Mouse (Mus musculus) heart, adult 2 months (tissue): ENCODE results near the gene Epo. TPM values are rescaled to one million over a fixed set of nuclear protein-coding genes. Genes with fewer than 3 reads are reported as not detected.
A peak's percentile ranks its signal among the peaks of the same experiment; 100 is the strongest.

ENCODE experiments used
- DNase-seq, 2 experiments: peaks; one replicate each; pipeline ENCODE4 v3.0.0; 2021
- H3K27ac ChIP-seq: fragments of 200-600 bp; 2 replicates; pipeline ENCODE4 v1.8.1; 2022
- H3K27me3 ChIP-seq: fragments of 200-500 bp; 2 replicates; pipeline ENCODE4 v1.6.1; 2012; ENCODE audit warnings: mild to moderate bottlenecking, low read length, inconsistent platforms, mixed read lengths; ENCODE audit not compliant: control insufficient read depth, insufficient read depth
- H3K36me3 ChIP-seq: fragments of 200-500 bp; 2 replicates; pipeline ENCODE4 v1.6.1; 2012; ENCODE audit warnings: low read length, inconsistent platforms; ENCODE audit not compliant: control insufficient read depth, insufficient read depth
- H3K4me1 ChIP-seq: fragments of 200-500 bp; 2 replicates; pipeline ENCODE4 v1.6.1; 2011; ENCODE audit warnings: low read length; ENCODE audit not compliant: control insufficient read depth, insufficient read depth
- H3K4me3 ChIP-seq: fragments of 200-600 bp; 2 replicates; pipeline ENCODE4 v1.8.1; 2022
- H3K79me2 ChIP-seq: fragments of 200-500 bp; replicated peaks from 2 replicates; pipeline ENCODE4 v1.6.1; 2012; ENCODE audit warnings: mild to moderate bottlenecking, inconsistent platforms, low read length, moderate library complexity, mixed read lengths; ENCODE audit not compliant: control insufficient read depth, insufficient read depth
- H3K9ac ChIP-seq: fragments of 200-500 bp; 2 replicates; pipeline ENCODE4 v1.6.1; 2012; ENCODE audit warnings: low read depth, mild to moderate bottlenecking, control low read depth, inconsistent platforms, low read length, mixed read lengths
- CTCF ChIP-seq: fragments of 200-600 bp; IDR thresholded peaks from 2 replicates; pipeline ENCODE4 v1.8.1; 2022; ENCODE audit warnings: antibody characterized with exemption, mild to moderate bottlenecking, moderate library complexity
- EP300 ChIP-seq: fragments of 200-500 bp; IDR thresholded peaks from 2 replicates; pipeline ENCODE4 v1.6.1; 2011; ENCODE audit warnings: low read depth, low read length, control low read depth; ENCODE audit not compliant: insufficient read depth
- POLR2A ChIP-seq: fragments of 200-500 bp; IDR thresholded peaks from 2 replicates; pipeline ENCODE4 v1.6.1; 2011; ENCODE audit warnings: mild to moderate bottlenecking, low read depth, low read length, control low read depth; ENCODE audit not compliant: insufficient read depth
- WGBS: fragments of 180-500 bp; shearing (Covaris S2); methylation state at CpG from one replicate; pipeline ENCODE4 v1.1.7; 2018; 5-methylcytosine and 5-hydroxymethylcytosine counted together
- intact Hi-C: fragments of 180-260 bp; cut with DNase I; formaldehyde crosslinking; loops from one replicate; pipeline ENCODE4 v1.15.1; 2025
- polyA plus RNA-seq: library from polyadenylated mRNA; depleted of rRNA; stranded (reverse); fragments of >200 nt; gene quantifications from 2 replicates; pipeline ENCODE4 v1.2.3, GENCODE M21; 2012
- total RNA-seq, 2 experiments: library from RNA; stranded (reverse); gene quantifications; 2 replicates each; pipeline ENCODE4 v1.2.3; 2021

Gene Epo
- total and polyA plus RNA-seq, 3 experiments, result not detected

DNA sequence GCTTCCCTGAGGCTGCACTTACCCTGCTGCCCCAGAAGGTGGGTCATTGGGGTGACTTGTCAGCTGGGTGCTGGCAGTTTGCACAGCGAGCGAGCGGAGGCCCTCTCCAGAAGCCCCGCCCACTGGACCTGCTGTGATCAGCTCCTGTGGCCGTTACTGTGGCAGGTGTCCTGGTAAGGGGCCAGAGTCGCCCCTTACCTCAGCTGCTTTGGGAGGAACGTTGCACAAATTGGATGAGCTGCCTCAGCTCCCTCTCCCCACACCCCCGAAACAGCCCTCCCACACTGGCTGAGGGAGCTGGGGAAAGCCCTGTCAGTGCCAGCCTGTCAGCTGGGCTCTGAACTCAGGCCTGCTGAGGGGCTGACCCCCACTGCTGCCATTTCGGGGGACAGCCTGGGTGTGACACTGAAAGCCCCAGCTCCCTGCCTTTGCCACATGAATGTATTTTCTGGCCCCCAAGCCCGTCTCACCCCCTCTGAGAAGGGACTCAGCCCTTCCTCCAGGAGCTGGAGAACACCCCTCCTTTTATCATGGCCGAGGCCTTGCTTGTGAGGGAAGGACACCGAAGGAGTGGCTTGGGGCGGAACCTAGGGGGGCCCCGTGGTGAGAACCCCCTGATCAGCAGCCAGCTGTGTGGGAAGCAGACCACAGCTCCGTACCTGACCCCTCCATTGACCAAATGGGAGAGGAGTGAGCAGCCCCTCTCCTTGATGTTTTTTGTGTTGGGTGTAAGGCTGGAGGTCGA, 6.7 kb downstream of the Epo start:
- H3K79me2 ChIP-seq, result no peaks in the 10 kb centered on the region; the same call in 1 of the 2 replicates
- 44% methylated on average over 16 of the region's 16 CpGs for WGBS
- H3K4me1 ChIP-seq, result peaks cover 2% of the 10 kb centered on the region; the same call in 1 of the 2 replicates
- no peak overlapping the region for H3K9ac ChIP-seq
- H3K27me3 ChIP-seq, result no peaks in the 10 kb centered on the region
- no peaks in the 10 kb centered on the region for H3K36me3 ChIP-seq
- H3K4me3 ChIP-seq, result no peak overlapping the region
- no peak for TF ChIP-seq EP300
- TF ChIP-seq CTCF, result peak; percentile 35
- intact Hi-C loops, result no loop called here
- H3K27ac ChIP-seq, result no peak overlapping the region
- DNase-seq, result peak; percentile 46 to 53

DNA sequence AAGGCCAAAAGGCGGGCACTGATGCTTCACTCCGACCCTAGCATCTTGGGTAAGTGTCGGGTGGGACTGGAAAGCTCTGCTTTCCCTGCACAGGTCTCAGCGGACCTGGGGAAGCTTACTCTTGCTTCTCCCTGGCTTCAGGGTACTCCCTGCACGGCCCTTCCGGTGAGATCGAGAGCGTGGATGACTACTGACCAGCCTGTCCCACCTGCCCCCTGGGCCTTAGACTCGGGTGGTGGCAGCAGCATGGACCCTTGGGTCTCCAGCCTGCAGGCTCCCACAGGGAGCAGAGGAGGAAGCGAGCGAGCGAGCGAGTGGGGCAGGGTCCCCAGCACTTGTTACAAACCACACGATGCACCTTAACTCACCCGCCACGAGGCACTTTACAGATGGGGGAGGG, 7.5 kb downstream of the Epo start:
- H3K36me3 ChIP-seq, result no peaks in the 10 kb centered on the region
- no peak overlapping the region for H3K4me3 ChIP-seq
- DNase-seq, result no peak
- H3K79me2 ChIP-seq, result no peaks in the 10 kb centered on the region; the same call in 1 of the 2 replicates
- peaks cover 2% of the 10 kb centered on the region; the same call in 1 of the 2 replicates for H3K4me1 ChIP-seq
- intact Hi-C loops, result no loop called here
- 72% methylated on average over 16 of the region's 16 CpGs for WGBS
- no peaks in the 10 kb centered on the region for H3K27me3 ChIP-seq
- H3K27ac ChIP-seq, result no peak overlapping the region
- TF ChIP-seq EP300 (no peak), POLR2A (no peak), CTCF (no peak)
- no peak overlapping the region for H3K9ac ChIP-seq

DNA sequence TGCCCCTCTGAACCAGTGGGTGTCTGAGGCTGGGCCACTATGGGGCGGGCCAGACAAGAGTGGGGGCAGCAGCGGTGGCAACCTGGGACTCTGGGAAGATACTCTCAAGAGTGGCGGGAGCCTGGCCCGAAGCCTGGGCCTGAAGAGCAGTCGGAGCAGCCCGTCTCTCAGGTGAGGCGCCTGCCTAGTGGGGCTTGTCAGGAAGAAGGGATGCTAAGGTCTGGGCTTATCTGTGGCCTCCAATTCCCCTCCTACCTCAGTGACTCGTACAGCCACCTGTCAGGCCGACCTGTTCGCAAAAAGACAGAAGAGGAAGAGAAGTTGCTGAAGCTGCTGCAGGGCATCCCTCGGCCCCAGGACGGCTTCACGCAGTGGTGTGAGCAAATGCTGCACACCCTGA, 8.4 kb downstream of the Epo start:
- intact Hi-C loops, result no loop called here
- Histone ChIP-seq H3K36me3 (no peaks in the 10 kb centered on the region), H3K4me1 (no peaks in the 10 kb centered on the region), H3K27ac (no peak overlapping the region), H3K27me3 (no peaks in the 10 kb centered on the region), H3K9ac (no peak overlapping the region), H3K79me2 (no peaks in the 10 kb centered on the region), H3K4me3 (no peak overlapping the region)
- peak in 1 of 2 experiments; percentile 22 for DNase-seq
- TF ChIP-seq POLR2A (no peak), EP300 (no peak), CTCF (no peak)
- WGBS, result 82% methylated on average over 12 of the region's 13 CpGs

DNA sequence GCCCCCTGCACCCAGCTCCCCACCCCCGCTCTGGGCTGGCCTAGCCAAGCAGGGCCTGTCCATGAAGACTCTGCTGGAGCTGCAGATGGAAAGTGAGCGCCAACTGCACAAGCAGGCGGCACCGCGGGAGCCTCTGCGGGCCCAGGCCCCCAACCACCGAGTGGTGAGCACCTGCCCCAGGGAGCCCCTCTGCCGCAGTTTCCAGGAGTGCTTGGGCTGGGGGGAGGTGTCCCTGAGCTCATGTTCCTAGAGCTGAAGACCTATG, 8.9 kb downstream of the Epo start:
- no peaks in the 10 kb centered on the region for H3K4me1 ChIP-seq
- no peak for TF ChIP-seq CTCF
- no peak for TF ChIP-seq EP300
- no peak for TF ChIP-seq POLR2A
- intact Hi-C loops, result no loop called here
- WGBS, result 89% methylated on average over 8 of the region's 8 CpGs
- H3K36me3 ChIP-seq, result no peaks in the 10 kb centered on the region
- H3K9ac ChIP-seq, result no peak overlapping the region
- H3K27ac ChIP-seq, result no peak overlapping the region
- no peak overlapping the region for H3K4me3 ChIP-seq
- H3K79me2 ChIP-seq, result no peaks in the 10 kb centered on the region
- DNase-seq, result peak in 1 of 2 experiments; percentile 34
- no peaks in the 10 kb centered on the region for H3K27me3 ChIP-seq

DNA sequence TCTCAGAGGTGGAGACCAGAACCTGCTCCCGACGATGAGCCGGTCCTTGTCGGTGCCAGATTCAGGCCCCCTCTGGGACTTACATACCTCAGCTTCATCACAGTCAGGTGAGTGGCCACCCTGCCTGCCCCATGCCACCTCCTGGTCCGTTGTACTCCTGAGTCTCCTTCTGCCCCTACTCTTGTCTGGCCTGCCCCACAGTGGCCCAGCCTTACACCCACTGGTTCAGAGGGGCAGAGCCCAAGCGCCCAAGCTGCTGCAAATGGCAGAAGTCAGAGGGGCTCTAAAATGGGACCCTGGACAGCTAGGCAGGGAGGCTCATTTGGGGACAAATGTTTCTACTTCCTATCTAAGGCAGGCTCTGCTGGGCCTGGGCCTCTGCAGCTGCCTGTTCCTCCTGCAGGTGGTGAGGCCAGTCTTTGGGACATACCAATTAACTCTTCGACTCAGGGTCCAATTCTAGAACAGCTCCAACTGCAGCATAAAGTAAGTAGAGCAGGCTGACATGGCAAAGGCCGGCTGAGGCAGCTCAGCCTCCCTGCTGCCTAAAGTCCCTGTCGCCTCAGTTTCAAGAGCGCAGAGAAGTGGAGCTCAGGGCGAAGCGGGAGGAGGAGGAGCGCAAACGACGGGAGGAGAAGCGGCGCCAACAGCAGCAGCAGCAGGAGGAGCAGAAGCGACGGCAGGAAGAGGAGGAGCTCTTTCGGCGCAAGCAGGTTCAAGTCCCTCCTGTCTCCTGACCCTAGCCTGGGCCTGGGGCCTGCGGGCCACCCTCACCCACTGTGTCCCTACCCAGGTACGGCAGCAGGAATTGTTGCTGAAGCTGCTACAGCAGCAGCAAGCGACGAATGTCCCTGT, 9.4 kb downstream of the Epo start:
- no peak overlapping the region for H3K27ac ChIP-seq
- no peak for DNase-seq
- H3K4me3 ChIP-seq, result no peak overlapping the region
- TF ChIP-seq EP300, result no peak
- TF ChIP-seq POLR2A, result no peak
- no peak for TF ChIP-seq CTCF
- no peaks in the 10 kb centered on the region for H3K27me3 ChIP-seq
- no peaks in the 10 kb centered on the region for H3K79me2 ChIP-seq
- intact Hi-C loops, result no loop called here
- H3K36me3 ChIP-seq, result no peaks in the 10 kb centered on the region
- H3K9ac ChIP-seq, result no peak overlapping the region
- 83% methylated on average over 25 of the region's 25 CpGs for WGBS
- H3K4me1 ChIP-seq, result no peaks in the 10 kb centered on the region

DNA sequence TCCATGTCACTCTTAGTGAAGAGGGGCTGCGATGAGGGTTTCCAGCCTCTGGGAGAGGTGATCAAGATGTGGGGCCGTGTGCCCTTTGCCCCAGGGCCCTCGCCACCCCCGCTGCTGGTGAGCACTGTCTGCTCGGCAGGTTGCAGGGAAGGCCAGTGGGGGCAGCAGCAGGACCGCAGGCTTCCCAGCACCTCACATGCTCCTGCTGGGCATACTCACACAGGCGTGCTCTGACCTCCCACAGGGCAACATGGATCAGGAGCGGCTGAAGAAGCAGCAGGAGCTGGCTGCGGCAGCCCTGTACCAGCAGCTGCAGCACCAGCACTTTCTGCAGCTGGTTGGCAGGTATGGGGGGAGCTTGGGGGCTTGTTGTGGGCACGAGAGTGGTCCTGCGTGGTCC, 10.3 kb downstream of the Epo start:
- no peak overlapping the region for H3K27ac ChIP-seq
- WGBS, result 87% methylated on average over 11 of the region's 11 CpGs
- H3K4me1 ChIP-seq, result no peaks in the 10 kb centered on the region
- no peaks in the 10 kb centered on the region for H3K79me2 ChIP-seq
- no peak for DNase-seq
- no peak overlapping the region for H3K9ac ChIP-seq
- no peaks in the 10 kb centered on the region for H3K36me3 ChIP-seq
- no peaks in the 10 kb centered on the region for H3K27me3 ChIP-seq
- intact Hi-C loops, result no loop called here
- H3K4me3 ChIP-seq, result no peak overlapping the region
- TF ChIP-seq EP300 (no peak), POLR2A (no peak), CTCF (no peak)
